Mouse (Mus musculus) kidney, adult 2 months (tissue): ENCODE measurements around the gene Poll. TPM values are rescaled to one million over a fixed set of nuclear protein-coding genes. Genes with fewer than 3 reads are reported as not detected.

Experiments used
- DNase-seq: peaks from one replicate; pipeline ENCODE4 v3.0.0; 2021
- H3K27ac ChIP-seq: fragments of 200-500 bp; 2 replicates; pipeline ENCODE4 v1.5.1; 2012; ENCODE audit warnings: low read depth, low read length, control low read depth, inconsistent platforms; ENCODE audit not compliant: insufficient read depth
- H3K27me3 ChIP-seq: fragments of 200-500 bp; replicated peaks from 2 replicates; pipeline ENCODE4 v1.6.1; 2012; ENCODE audit warnings: mild to moderate bottlenecking, moderate library complexity, low read length, inconsistent platforms; ENCODE audit not compliant: control insufficient read depth, insufficient read depth
- H3K36me3 ChIP-seq: fragments of 200-500 bp; 2 replicates; pipeline ENCODE4 v1.6.1; 2012; ENCODE audit warnings: mild to moderate bottlenecking, moderate library complexity, low read length, inconsistent platforms; ENCODE audit not compliant: control insufficient read depth, insufficient read depth
- H3K4me1 ChIP-seq: fragments of 200-500 bp; 2 replicates; pipeline ENCODE4 v1.6.1; 2011; ENCODE audit warnings: low read length; ENCODE audit not compliant: control insufficient read depth, insufficient read depth
- H3K4me3 ChIP-seq: fragments of 200-500 bp; 2 replicates; pipeline ENCODE4 v1.5.1; 2011; ENCODE audit warnings: mild to moderate bottlenecking, low read depth, low read length, control low read depth; ENCODE audit not compliant: insufficient read depth
- CTCF ChIP-seq: fragments of 200-500 bp; conservative IDR thresholded peaks from 2 replicates; pipeline ENCODE4 v1.5.1; 2011; ENCODE audit warnings: low read depth, mild to moderate bottlenecking, control low read depth, low read length, moderate library complexity, mixed read lengths; ENCODE audit not compliant: insufficient read depth, insufficient read length
- POLR2A ChIP-seq: fragments of 200-500 bp; IDR thresholded peaks from one replicate; pipeline ENCODE4 v1.6.1; 2011; ENCODE audit warnings: low read depth, low read length, control low read depth
- WGBS: fragments of 180-500 bp; shearing (Covaris S2); methylation state at CpG from one replicate; pipeline ENCODE4 v1.1.7; 2018; 5-methylcytosine and 5-hydroxymethylcytosine counted together
- polyA plus RNA-seq: library from polyadenylated mRNA; depleted of rRNA; stranded (reverse); fragments of >200 nt; gene quantifications from 2 replicates; pipeline ENCODE4 v1.2.3, GENCODE M21; 2012

Gene Poll
- polyA plus RNA-seq, 1 experiment: 12.6 TPM

DNA sequence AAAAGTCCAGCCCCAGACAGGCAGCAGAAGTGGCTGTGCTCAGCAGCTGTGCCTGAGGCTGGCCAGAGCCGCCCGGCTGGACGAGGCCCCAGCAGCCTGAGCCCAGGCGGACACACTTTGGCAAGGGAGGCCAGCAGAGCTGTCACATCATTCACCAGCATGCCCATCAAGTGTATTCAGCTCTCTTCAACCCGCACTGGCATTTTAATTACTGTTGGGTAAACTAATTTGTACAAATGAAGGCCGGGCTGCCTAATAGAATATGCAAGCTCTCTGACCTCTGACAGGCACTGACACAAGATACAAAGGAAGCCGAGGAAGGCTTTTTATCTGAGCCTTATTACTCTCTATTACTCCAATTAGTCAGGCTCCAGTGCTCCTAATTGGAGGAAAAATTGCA, 35.7 kb upstream of the Poll start:
- no peak for DNase-seq
- no peak overlapping the region for H3K4me3 ChIP-seq
- 66% methylated on average over 7 of the region's 7 CpGs for WGBS
- H3K4me1 ChIP-seq: peaks cover 3% of the 10 kb centered on the region; the same call in 1 of the 2 replicates
- H3K27ac ChIP-seq: no peak overlapping the region
- no peaks in the 10 kb centered on the region for H3K36me3 ChIP-seq
- no peaks in the 10 kb centered on the region for H3K27me3 ChIP-seq
- TF ChIP-seq POLR2A: no peak
- no peak for TF ChIP-seq CTCF

DNA sequence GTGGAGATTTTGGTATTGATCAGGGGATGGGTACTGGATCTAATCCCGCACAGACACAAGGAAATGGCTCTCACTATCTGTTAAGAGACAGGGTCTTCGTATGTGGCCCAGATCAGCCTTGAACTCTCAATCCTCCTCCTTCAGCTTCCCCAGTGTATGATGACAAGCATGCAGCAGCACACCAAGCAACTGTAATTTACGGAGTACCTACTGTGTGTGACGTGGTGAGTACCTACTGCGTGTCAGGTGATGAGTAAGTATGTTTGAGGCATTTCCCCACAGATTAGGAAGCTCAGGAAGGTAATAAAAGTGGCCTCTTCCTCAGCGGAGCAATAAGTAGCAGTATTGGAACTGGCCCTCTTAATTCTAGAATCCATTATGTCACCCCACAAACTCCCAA, 35.1 kb upstream of the Poll start:
- Histone ChIP-seq H3K36me3 (no peaks in the 10 kb centered on the region), H3K27ac (no peak overlapping the region), H3K27me3 (no peaks in the 10 kb centered on the region), H3K4me1 (peaks cover 3% of the 10 kb centered on the region; the same call in 1 of the 2 replicates), H3K4me3 (no peak overlapping the region)
- 92% methylated on average over 6 of the region's 6 CpGs for WGBS
- no peak for DNase-seq
- TF ChIP-seq POLR2A (no peak), CTCF (no peak)

DNA sequence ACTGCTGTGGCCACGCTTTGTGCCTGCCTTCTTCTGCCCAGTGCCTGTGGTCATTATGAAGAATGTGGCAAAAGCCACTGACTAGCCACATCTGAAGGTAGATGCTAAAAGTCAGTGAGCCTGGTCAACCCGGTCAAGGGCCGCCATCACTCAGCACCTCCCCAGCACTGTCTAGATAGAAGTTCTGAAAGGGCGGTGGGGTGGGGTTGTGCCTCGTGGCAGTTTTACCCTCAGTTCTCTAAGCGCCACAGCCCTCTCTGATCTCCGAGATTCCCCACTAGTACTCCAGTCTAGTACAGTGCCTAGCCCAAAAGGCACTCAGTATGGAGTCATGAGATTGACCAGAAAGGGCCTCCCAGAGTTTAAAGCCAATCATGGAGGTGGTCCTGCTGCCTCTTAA, 33.7 kb upstream of the Poll start:
- H3K27me3 ChIP-seq: no peaks in the 10 kb centered on the region
- H3K4me3 ChIP-seq: no peak overlapping the region
- no peaks in the 10 kb centered on the region for H3K36me3 ChIP-seq
- WGBS: 89% methylated on average over 7 of the region's 7 CpGs
- no peak overlapping the region for H3K27ac ChIP-seq
- TF ChIP-seq POLR2A: no peak
- no peak for TF ChIP-seq CTCF
- peaks cover 3% of the 10 kb centered on the region; the same call in 1 of the 2 replicates for H3K4me1 ChIP-seq
- DNase-seq: no peak

GRCm38 (mm10) chr19:45592916-45593315, 32.6 kb upstream of the Poll start:
- no peak overlapping the region for H3K27ac ChIP-seq
- peaks cover 3% of the 10 kb centered on the region; the same call in 1 of the 2 replicates for H3K4me1 ChIP-seq
- DNase-seq: no peak
- WGBS: 86% methylated on average over 9 of the region's 9 CpGs
- no peaks in the 10 kb centered on the region for H3K36me3 ChIP-seq
- no peak for TF ChIP-seq CTCF
- no peak for TF ChIP-seq POLR2A
- no peaks in the 10 kb centered on the region for H3K27me3 ChIP-seq
- no peak overlapping the region for H3K4me3 ChIP-seq

DNA sequence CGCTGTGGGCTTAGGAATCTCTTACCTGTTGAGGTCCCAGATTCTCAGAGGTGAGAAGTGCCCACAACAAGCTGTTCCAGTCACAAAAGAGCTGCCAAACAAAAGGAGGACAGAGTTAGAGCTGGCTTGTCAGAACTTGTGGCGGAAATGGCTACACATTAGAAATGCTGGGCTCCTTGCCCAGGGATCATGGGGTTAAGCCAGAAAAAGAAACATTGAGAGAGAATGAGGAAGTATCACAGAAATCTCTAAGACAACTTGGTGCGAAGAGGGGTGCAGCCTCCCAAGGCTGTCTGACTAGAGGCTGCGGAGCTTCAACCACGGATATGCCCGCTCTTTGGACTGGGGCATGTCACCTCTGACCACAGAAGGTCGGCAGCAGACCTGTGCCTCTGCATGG, 31.4 kb upstream of the Poll start:
- Histone ChIP-seq H3K4me3 (no peak overlapping the region), H3K4me1 (peaks cover 3% of the 10 kb centered on the region; the same call in 1 of the 2 replicates), H3K36me3 (no peaks in the 10 kb centered on the region), H3K27ac (no peak overlapping the region), H3K27me3 (no peaks in the 10 kb centered on the region)
- WGBS: 33% methylated on average over 7 of the region's 7 CpGs
- peak; percentile 84 for DNase-seq
- no peak for TF ChIP-seq CTCF
- no peak for TF ChIP-seq POLR2A

GRCm38 (mm10) chr19:45589761-45590160, 29.4 kb upstream of the Poll start:
- Histone ChIP-seq H3K4me3 (no peak overlapping the region), H3K27me3 (no peaks in the 10 kb centered on the region), H3K36me3 (no peaks in the 10 kb centered on the region), H3K4me1 (peaks cover 3% of the 10 kb centered on the region; the same call in 1 of the 2 replicates), H3K27ac (no peak overlapping the region)
- DNase-seq: no peak
- TF ChIP-seq POLR2A: no peak
- TF ChIP-seq CTCF: no peak
- WGBS: 97% methylated on average over 6 of the region's 6 CpGs

- no peak for DNase-seq
- Histone ChIP-seq H3K4me1 (peaks cover 3% of the 10 kb centered on the region; the same call in 1 of the 2 replicates), H3K27me3 (no peaks in the 10 kb centered on the region), H3K27ac (no peak overlapping the region), H3K4me3 (no peak overlapping the region), H3K36me3 (no peaks in the 10 kb centered on the region)
- 90% methylated on average over 6 of the region's 6 CpGs for WGBS
- TF ChIP-seq CTCF (no peak), POLR2A (no peak)
Measured at GRCm38 (mm10) chr19:45587509-45588292, 27.4 kb upstream of the Poll start.
